Mouse (Mus musculus) c-Kit-positive CD71-negative TER-119-negative erythroid progenitor cells, embryonic 14.5 days (primary cell): ENCODE measurements around the gene Unc119.

ENCODE experiments used
- DNase-seq: peaks from one replicate; pipeline ENCODE4 v3.0.0-alpha.2; 2013; ENCODE audit warnings: low read depth

Unc119 gene

GRCm38 (mm10) chr11:78371711-78372110, 28.4 kb downstream of the Unc119 start:
- DNase-seq: no peak

GRCm38 (mm10) chr11:78372166-78372565, 28.9 kb downstream of the Unc119 start:
- DNase-seq: no peak

- DNase-seq: no peak
Observed at GRCm38 (mm10) chr11:78372610-78373009, 29.3 kb downstream of the Unc119 start.

DNA sequence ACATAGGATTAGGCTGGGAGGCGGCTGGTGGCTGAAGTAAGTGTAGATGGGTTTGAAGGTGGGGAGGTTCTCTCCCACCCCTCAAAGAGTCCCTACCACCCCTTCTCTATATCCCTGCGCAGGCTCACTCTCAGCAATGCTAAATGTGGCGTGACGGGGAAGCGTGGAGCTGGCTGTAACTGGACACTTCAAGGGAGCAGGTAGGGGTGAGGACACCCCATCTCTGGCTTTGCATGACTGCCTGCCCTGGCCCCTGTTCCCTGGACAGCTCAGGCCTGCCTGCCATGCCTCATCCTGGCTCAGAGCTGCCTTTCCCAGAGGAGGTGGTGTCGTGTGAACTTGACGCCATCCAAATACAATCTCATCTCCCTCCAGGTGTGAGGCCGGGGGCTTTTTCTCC, 30.9 kb downstream of the Unc119 start:
- no peak for DNase-seq

- no peak for DNase-seq
Observed at GRCm38 (mm10) chr11:78377549-78378159, 34.4 kb downstream of the Unc119 start.

DNA sequence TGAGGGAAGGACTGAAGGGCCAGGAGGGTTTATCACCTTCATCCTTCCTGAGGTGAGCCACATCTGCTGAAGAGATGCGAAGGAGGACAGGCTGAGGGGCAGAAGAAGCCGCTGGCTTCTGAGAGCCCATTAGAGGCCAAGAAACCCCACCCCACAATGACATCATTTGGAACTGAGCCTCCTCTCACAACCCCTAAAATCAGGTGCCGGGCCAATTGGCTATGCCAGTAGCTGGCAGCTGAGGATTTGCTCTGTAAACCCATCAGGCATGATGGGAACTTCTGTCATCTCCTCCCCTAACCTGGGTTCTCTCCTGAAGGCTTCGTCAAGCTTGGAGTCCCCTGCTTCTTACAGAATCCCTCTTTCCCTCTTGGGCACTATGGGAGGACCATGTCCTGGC, 37.1 kb downstream of the Unc119 start:
- DNase-seq: no peak

GRCm38 (mm10) chr11:78380996-78381395, 37.7 kb downstream of the Unc119 start:
- no peak for DNase-seq

GRCm38 (mm10) chr11:78382286-78382685, 39.0 kb downstream of the Unc119 start:
- no peak for DNase-seq

DNA sequence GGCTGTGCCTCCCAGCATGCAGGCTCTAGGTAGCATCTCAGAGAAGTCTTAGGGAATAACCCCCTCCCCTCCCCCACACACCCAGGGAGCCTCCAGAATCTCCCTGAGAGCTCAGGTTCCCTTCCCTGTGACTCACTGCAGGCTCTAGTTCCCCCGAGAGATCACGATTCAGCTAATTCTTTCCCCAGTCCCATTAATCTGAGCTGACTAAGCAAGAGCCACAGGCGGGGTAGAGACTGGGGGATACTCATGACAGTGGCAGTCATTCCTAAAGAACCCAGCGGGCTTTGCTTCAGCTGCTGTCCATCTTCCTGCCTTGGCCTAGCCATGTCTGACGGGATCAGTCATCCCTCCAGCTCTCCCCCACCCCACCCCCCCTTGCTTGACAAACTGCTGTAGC, 39.4 kb downstream of the Unc119 start:
- no peak for DNase-seq

GRCm38 (mm10) chr11:78385776-78386175, 42.5 kb downstream of the Unc119 start:
- DNase-seq: no peak

DNA sequence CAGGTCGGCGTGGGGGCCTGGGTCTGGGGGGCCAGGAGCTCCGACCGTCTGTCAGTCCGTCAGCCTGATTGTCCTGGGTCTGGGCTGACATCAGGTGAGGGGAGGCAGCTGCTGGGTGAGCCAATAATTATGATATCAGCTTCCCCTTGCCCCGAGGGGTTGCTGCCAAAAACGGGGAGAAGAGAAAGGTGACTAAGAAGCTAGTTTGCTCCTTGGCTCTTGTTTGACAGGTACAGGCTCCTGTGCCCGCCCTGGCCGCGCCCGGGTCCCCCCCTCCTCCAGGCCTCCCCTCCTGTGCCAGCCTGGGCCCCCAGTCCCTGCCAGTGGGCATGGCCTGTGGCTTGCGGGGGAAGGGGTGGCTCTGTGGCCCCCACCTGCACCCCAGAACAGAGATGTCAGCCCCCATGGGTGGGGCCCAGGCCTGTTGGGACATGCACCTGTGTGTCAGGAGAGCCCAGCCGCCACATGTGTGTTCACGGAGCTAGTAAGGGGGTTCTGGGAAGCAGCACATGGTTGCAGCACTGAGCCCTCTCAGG, 43.3 kb downstream of the Unc119 start, which contains the start of gene Foxn1:
TSS of gene Foxn1 (minus strand) at position 51 of the 536 bp plus-strand sequence.
- no peak for DNase-seq

- no peak for DNase-seq
Observed at GRCm38 (mm10) chr11:78392728-78393127, 49.4 kb downstream of the Unc119 start.

- DNase-seq: no peak
Observed at GRCm38 (mm10) chr11:78396950-78397349, 53.7 kb downstream of the Unc119 start.

- peak; percentile 63 for DNase-seq
Observed at GRCm38 (mm10) chr11:78397397-78397796, 54.1 kb downstream of the Unc119 start.

DNA sequence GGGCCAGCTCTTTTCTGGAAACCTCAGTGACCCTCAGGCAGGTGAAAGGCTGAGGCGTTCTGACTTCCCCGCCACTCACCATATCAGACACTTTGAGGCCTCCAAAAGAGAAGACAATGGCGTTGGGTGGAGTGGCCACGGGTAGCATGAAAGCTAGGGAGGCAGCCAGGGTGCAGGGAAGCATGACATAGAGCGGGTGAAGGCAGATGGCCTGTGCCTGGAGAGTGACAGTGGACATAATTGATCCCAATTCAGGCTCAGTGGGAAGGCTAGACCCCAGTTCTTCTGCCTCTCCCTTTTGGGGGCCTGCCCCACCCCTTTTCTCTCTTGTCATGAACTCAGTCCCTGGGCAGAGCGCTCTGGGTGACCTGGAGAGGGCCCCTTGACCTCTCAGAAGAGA, 54.9 kb downstream of the Unc119 start:
- DNase-seq: no peak
